Comparison of ENCODE assay signal across 9 mouse cellular contexts in the genomic region with DNA sequence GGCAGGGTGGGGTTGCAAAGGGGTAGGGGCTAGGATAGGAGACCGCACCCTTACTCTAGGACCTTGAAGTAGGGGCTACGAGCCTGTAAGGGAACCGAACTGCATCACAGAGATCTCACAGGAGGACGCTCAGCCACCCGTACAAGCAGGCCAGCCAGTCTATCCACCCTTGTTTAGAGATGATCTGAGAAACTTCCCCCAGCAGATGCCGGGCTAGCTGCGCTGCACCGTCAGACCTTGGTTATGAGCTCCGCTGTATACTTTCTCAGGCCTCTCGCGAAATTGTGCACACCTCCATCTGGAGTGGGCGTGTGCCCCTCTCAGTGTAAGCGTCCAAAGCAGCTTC. TPM values are rescaled to one million over a fixed set of nuclear protein-coding genes. Genes with fewer than 3 reads are reported as not detected.
A peak's percentile ranks its signal among the peaks of the same experiment; 100 is the strongest.
DNase-seq lines count a peak whose midpoint lies in the region; ATAC-seq and TF ChIP-seq lines count a peak whose summit lies in the region.
"Had no signal": no experiment of that assay in that cellular context is flagged by ENCODE, and none has a peak within 500 bp of the region (broad histone marks: within the 10 kb centered on the region; RNA-seq: fewer than 3 reads in every experiment).

No protein-coding gene starts in this region.

- peak overlapping the region; percentile 32 for H3K4me3 ChIP-seq in embryonic facial prominence, embryonic 12.5 days
- peak overlapping the region; percentile 61 for H3K4me3 ChIP-seq in hindbrain, embryonic 14.5 days (replicated peaks; ENCODE audit: low read length)
- H3K4me3 ChIP-seq in midbrain, postnatal 0 days (ENCODE audit: low read depth, low read length), result peak overlapping the region; percentile 67

- ATAC-seq in embryonic facial prominence, embryonic 12.5 days (ENCODE audit: insufficient number of reproducible peaks, insufficient read depth, low FRiP score, low TSS enrichment), result peak; percentile 17; the same call in 1 of the 2 replicates
- peak; percentile 16 for ATAC-seq in hindbrain, embryonic 14.5 days (ENCODE audit: low FRiP score)
- ATAC-seq in midbrain, postnatal 0 days (ENCODE audit: low FRiP score), result peak; percentile 15; the same call in 1 of the 2 replicates
- ATAC-seq in erythroid progenitor cell, adult 5-6 weeks (replicated peaks; ENCODE audit: low FRiP score, poor library complexity, severe bottlenecking), result no peak

- H3K9ac ChIP-seq in embryonic facial prominence, embryonic 12.5 days, result no peak overlapping the region
- H3K9ac ChIP-seq in hindbrain, embryonic 14.5 days, result peak overlapping the region; percentile 72
- H3K9ac ChIP-seq in midbrain, postnatal 0 days (replicated peaks; ENCODE audit: low read length, poor library complexity, severe bottlenecking), result peak overlapping the region; percentile 54; the same call in 1 of the 2 replicates
- H3K9ac ChIP-seq: liver, embryonic 14.5 days had no signal

- WGBS in embryonic facial prominence, embryonic 12.5 days, result 10% methylated on average over 13 of the region's 13 CpGs
- WGBS in hindbrain, embryonic 14.5 days, result 3% methylated on average over 13 of the region's 13 CpGs
- WGBS in midbrain, postnatal 0 days, result under 1% methylated on average over 13 of the region's 13 CpGs

- H3K9me3 ChIP-seq in embryonic facial prominence, embryonic 12.5 days, result no peaks in the 10 kb centered on the region
- no peaks in the 10 kb centered on the region for H3K9me3 ChIP-seq in hindbrain, embryonic 14.5 days (ENCODE audit: control insufficient read depth, low read length)
- no peaks in the 10 kb centered on the region for H3K9me3 ChIP-seq in midbrain, postnatal 0 days (ENCODE audit: low read length)

- H3K4me1 ChIP-seq in embryonic facial prominence, embryonic 12.5 days, result peaks cover 12% of the 10 kb centered on the region
- H3K4me1 ChIP-seq in hindbrain, embryonic 14.5 days (replicated peaks; ENCODE audit: control insufficient read depth, insufficient read depth, low read length), result peaks cover 52% of the 10 kb centered on the region
- peaks cover 14% of the 10 kb centered on the region; the same call in 1 of the 2 replicates for H3K4me1 ChIP-seq in midbrain, postnatal 0 days (ENCODE audit: insufficient read depth, low read length)

- no peak overlapping the region for H3K27ac ChIP-seq in embryonic facial prominence, embryonic 12.5 days
- peak overlapping the region; percentile 76 for H3K27ac ChIP-seq in hindbrain, embryonic 14.5 days
- 0 out of 2 replicates have a peak overlapping the region, but pooled peaks have one; percentile 12 for H3K27ac ChIP-seq in midbrain, postnatal 0 days (ENCODE audit: low read depth, low read length)
- H3K27ac ChIP-seq: liver, embryonic 14.5 days had no signal

- intact Hi-C loops in heart, postnatal 36 days (cut with DNase I), result no loop called here

- peaks cover 71% of the 10 kb centered on the region for H3K27me3 ChIP-seq in embryonic facial prominence, embryonic 12.5 days
- no peaks in the 10 kb centered on the region for H3K27me3 ChIP-seq in hindbrain, embryonic 14.5 days (ENCODE audit: control insufficient read depth, insufficient read depth, low read length)
- H3K27me3 ChIP-seq in midbrain, postnatal 0 days (ENCODE audit: insufficient read depth, low read length), result no peaks in the 10 kb centered on the region

- peak overlapping the region; percentile 59 for H3K4me2 ChIP-seq in embryonic facial prominence, embryonic 12.5 days (replicated peaks)
- peak overlapping the region; percentile 86 for H3K4me2 ChIP-seq in hindbrain, embryonic 14.5 days (replicated peaks)
- H3K4me2 ChIP-seq in midbrain, postnatal 0 days (ENCODE audit: low read depth, low read length, poor library complexity, severe bottlenecking), result peak overlapping the region; percentile 89

- no peaks in the 10 kb centered on the region for H3K36me3 ChIP-seq in embryonic facial prominence, embryonic 12.5 days
- no peaks in the 10 kb centered on the region for H3K36me3 ChIP-seq in hindbrain, embryonic 14.5 days (replicated peaks; ENCODE audit: control insufficient read depth, insufficient read depth)
- no peaks in the 10 kb centered on the region for H3K36me3 ChIP-seq in midbrain, postnatal 0 days (ENCODE audit: insufficient read depth, low read length)

- TF ChIP-seq CTCF in midbrain, postnatal 0 days (IDR thresholded peaks at IDR 0.05), result no peak

- DNase-seq in layer of hippocampus, adult 11-12 months (ENCODE audit: low spot score), result peak; percentile 22
- DNase-seq in layer of hippocampus, adult 8-10 months (ENCODE audit: low spot score in 2 of 2), result no peak
- DNase-seq in hindbrain, embryonic 14.5 days (ENCODE audit: low spot score), result no peak
- no peak for DNase-seq in midbrain, postnatal 0 days (ENCODE audit: low spot score)
- DNase-seq in gastrocnemius, adult 8-10 months (ENCODE audit: low spot score in 2 of 2), result no peak
- DNase-seq in heart, postnatal 36 days, result no peak

RNA-seq across cellular contexts. Expression of a gene that starts 50.8 kb away (rescaled TPM):
- total RNA-seq in layer of hippocampus, adult 8-10 months (2022), result 100 to 1,000 TPM in 2 of 4 experiments, 10 to 100 TPM in 2; 87.2 to 113 (median 96.0) TPM
- polyA plus RNA-seq in embryonic facial prominence, embryonic 12.5 days (2016; fragmentation: Nextera tagmentation; extraction: Ambion mirVana), result 14.2 and 14.7 TPM in 2 replicates
- polyA plus RNA-seq in hindbrain, embryonic 14.5 days (2014; fragmentation: Nextera tagmentation; extraction: Ambion mirVana), result 19.5 and 28.2 TPM in 2 replicates
- total RNA-seq in midbrain, postnatal 0 days (2014; rRNA removed), result 53.8 and 67.5 TPM in 2 replicates
- 12.4 and 18.3 TPM in 2 replicates for polyA plus RNA-seq in midbrain, postnatal 0 days (2015; fragmentation: Nextera tagmentation; extraction: Ambion mirVana)
- total RNA-seq in erythroid progenitor cell, adult 5-6 weeks (2015; ENCODE audit: low replicate concordance), result 9.7 and 29.8 TPM in 2 replicates
- total RNA-seq in erythroid progenitor cell, adult 5-6 weeks (2017; ENCODE audit: low replicate concordance), result 3.1 and 3.7 TPM in 2 replicates
- 10 to 100 TPM; 15.9 to 30.8 (median 25.7) TPM for total RNA-seq in gastrocnemius, adult 8-10 months (2022)
- 10 to 100 TPM; 42.4 to 52.9 TPM for total RNA-seq in heart, postnatal 36 days (2021)
